Mouse (Mus musculus) kidney, embryonic 14.5 days (tissue): Measurements from ENCODE around the gene Cyp1b1. TPM values are rescaled to one million over a fixed set of nuclear protein-coding genes. Genes with fewer than 3 reads are reported as not detected.

Source experiments
- ATAC-seq: fragments of 200-750 bp; cut with Nextera tagmentation; 2 replicates; pipeline ENCODE4 v1.8.0; 2017; ENCODE audit warnings: moderate number of reproducible peaks, mild to moderate bottlenecking, moderate TSS enrichment, moderate library complexity; ENCODE audit not compliant: low FRiP score, low TSS enrichment
- H3K27ac ChIP-seq: fragments of 300-500 bp; sonication (generic); 2 replicates; pipeline ENCODE4 v1.5.1; 2014; ENCODE audit warnings: low read depth, mild to moderate bottlenecking, low read length, moderate library complexity, mixed read lengths
- H3K27me3 ChIP-seq: fragments of 300-500 bp; sonication (generic); 2 replicates; pipeline ENCODE4 v1.6.1; 2014; ENCODE audit warnings: mild to moderate bottlenecking, low read length; ENCODE audit not compliant: control insufficient read depth, insufficient read depth
- H3K36me3 ChIP-seq: fragments of 300-500 bp; sonication (generic); 2 replicates; pipeline ENCODE4 v1.6.1; 2014; ENCODE audit warnings: low read length, mixed read lengths; ENCODE audit not compliant: control insufficient read depth, insufficient read depth
- H3K4me1 ChIP-seq: fragments of 300-500 bp; sonication (generic); 2 replicates; pipeline ENCODE4 v1.6.1; 2014; ENCODE audit warnings: low read length, mixed read lengths; ENCODE audit not compliant: control insufficient read depth, insufficient read depth
- H3K4me2 ChIP-seq: fragments of 300-500 bp; sonication (generic); replicated peaks from 2 replicates; pipeline ENCODE4 v1.6.1; 2014; ENCODE audit warnings: low read depth, mild to moderate bottlenecking, low read length
- H3K4me3 ChIP-seq: fragments of 300-500 bp; sonication (generic); 2 replicates; pipeline ENCODE4 v1.5.1; 2014; ENCODE audit warnings: mild to moderate bottlenecking, low read length
- H3K9ac ChIP-seq: fragments of 300-500 bp; sonication (generic); 2 replicates; pipeline ENCODE4 v1.6.1; 2014; ENCODE audit warnings: low read depth, mild to moderate bottlenecking, low read length, moderate library complexity
- H3K9me3 ChIP-seq: fragments of 300-500 bp; sonication (generic); 2 replicates; pipeline ENCODE4 v1.6.1; 2016; ENCODE audit warnings: low read length; ENCODE audit not compliant: control insufficient read depth
- WGBS: fragments of 180-500 bp; shearing (Covaris S2); extraction: QIAGEN DNeasy Blood & Tissue Kit; methylation state at CpG from one replicate; pipeline ENCODE4 v1.1.7; 2014; 5-methylcytosine and 5-hydroxymethylcytosine counted together
- polyA plus RNA-seq: library from polyadenylated mRNA; unstranded; fragments of >200 nt; fragmentation: Nextera tagmentation; extraction: Ambion mirVana; gene quantifications from 2 replicates; pipeline ENCODE4 v1.2.1, GENCODE M21; 2014

Cyp1b1 gene
- polyA plus RNA-seq, 1 experiment from 2014 or later = 16.5 TPM

DNA sequence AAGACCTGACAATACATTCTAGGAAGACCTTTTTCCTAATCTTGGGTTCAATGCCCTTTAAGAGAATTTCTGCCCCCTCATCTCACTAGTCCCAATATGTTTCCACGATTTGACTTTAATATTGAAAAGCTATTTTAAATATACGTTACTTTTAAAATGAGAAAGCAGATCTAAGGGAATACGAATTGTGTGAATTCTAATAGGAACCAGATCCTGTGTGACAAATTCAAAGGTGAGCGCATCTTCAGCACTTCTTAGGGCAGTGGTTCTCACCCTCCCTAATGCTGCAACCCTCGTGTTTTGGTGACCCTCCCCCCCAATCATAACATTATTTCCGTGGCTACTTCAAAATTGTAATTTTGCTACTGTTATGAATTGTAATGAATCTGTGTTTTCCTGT, 2.9 kb downstream of the Cyp1b1 start:
- ATAC-seq = no peak
- H3K9me3 ChIP-seq = no peaks in the 10 kb centered on the region
- peaks cover 22% of the 10 kb centered on the region for H3K27me3 ChIP-seq
- no peak overlapping the region for H3K27ac ChIP-seq
- H3K4me2 ChIP-seq = peak overlapping the region; percentile 88
- H3K4me3 ChIP-seq = peak overlapping the region; percentile 49; the same call in 1 of the 2 replicates
- 32% methylated on average over 6 of the region's 6 CpGs for WGBS
- H3K9ac ChIP-seq = no peak overlapping the region; the same call in 1 of the 2 replicates
- peaks cover 13% of the 10 kb centered on the region; the same call in 1 of the 2 replicates for H3K4me1 ChIP-seq
- no peaks in the 10 kb centered on the region for H3K36me3 ChIP-seq

DNA sequence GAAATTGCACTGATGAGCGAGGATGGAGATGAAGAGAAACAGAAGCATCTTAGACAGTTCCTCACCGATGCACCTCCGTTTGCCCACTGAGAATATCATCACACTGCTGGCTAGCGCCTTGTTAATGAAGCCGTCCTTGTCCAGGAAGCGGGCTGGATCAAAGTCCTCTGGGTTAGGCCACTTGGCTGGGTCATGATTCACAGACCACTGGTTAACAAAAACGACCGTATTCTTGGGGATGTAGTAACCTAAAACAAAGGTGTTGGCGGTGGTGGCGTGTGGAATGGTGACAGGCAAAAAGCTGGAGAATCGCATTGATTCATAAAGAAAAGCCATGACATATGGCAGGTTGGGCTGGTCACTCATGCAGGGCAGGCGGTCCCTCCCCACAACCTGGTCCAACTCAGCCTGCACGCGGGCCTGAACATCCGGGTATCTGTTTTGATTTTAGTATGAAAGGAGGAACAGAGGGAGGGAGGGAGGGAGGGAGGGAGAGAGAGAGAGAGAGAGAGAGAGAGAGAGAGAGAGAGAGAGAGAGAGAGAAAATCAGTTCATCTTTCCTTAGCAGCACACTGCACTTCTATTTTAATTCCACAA, 4.5 kb downstream of the Cyp1b1 start:
- 8% methylated on average over 15 of the region's 15 CpGs for WGBS
- no peak overlapping the region; the same call in 1 of the 2 replicates for H3K4me2 ChIP-seq
- H3K36me3 ChIP-seq = no peaks in the 10 kb centered on the region
- H3K27me3 ChIP-seq = peaks cover 22% of the 10 kb centered on the region
- H3K9ac ChIP-seq = no peak overlapping the region
- H3K27ac ChIP-seq = no peak overlapping the region
- H3K4me1 ChIP-seq = peaks cover 12% of the 10 kb centered on the region; the same call in 1 of the 2 replicates
- H3K4me3 ChIP-seq = no peak overlapping the region
- no peaks in the 10 kb centered on the region for H3K9me3 ChIP-seq
- ATAC-seq = no peak

DNA sequence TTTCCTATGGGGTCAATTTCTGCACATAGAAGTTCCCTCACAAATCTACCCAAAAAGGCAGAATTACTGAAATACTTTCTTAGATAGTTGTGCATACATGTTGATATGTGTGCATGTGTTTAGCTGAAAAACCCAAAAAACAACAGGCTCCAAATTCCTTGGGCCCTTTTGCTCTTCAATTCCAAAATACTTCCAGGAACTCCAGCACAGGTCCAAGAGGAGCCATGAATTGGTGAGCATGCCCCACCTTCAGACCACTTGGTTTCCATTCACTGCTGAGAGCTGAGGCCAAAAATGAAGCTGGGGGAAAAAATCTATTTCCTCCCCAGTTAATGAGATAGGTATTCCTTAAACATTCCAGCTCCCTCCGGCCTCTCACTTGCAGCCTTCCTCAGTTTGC, 5.1 kb downstream of the Cyp1b1 start:
- H3K27me3 ChIP-seq = peaks cover 22% of the 10 kb centered on the region
- no peaks in the 10 kb centered on the region for H3K36me3 ChIP-seq
- WGBS = 42% methylated on average over 1 of the region's 1 CpGs
- ATAC-seq = no peak
- H3K9me3 ChIP-seq = no peaks in the 10 kb centered on the region
- no peak overlapping the region for H3K9ac ChIP-seq
- no peak overlapping the region for H3K27ac ChIP-seq
- no peak overlapping the region for H3K4me2 ChIP-seq
- H3K4me3 ChIP-seq = no peak overlapping the region
- peaks cover 9% of the 10 kb centered on the region; the same call in 1 of the 2 replicates for H3K4me1 ChIP-seq

DNA sequence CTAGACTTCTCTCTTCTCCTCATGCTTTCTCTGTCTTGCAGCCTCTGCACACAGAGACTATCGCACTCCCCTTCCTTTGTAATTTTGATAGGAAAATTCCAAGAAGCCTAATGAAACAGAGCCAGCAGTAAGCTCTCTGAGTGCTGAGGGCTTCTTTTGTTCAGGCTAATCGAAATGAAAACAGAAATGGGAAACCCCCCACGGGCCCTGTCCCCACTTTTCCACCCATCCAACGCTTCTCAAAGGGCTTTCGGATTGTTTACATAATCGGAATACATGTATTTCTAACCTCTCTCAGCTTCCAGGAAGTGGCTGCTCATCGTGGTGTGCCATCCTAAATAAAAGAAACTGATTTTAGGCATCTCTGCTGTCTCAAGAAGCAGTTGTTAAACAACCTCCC, 6.7 kb downstream of the Cyp1b1 start:
- H3K9ac ChIP-seq = no peak overlapping the region
- peaks cover 3% of the 10 kb centered on the region; the same call in 1 of the 2 replicates for H3K4me1 ChIP-seq
- no peak for ATAC-seq
- no peak overlapping the region for H3K4me3 ChIP-seq
- 23% methylated on average over 7 of the region's 7 CpGs for WGBS
- no peaks in the 10 kb centered on the region for H3K36me3 ChIP-seq
- peaks cover 11% of the 10 kb centered on the region for H3K27me3 ChIP-seq
- no peak overlapping the region for H3K4me2 ChIP-seq
- H3K27ac ChIP-seq = no peak overlapping the region
- H3K9me3 ChIP-seq = no peaks in the 10 kb centered on the region

DNA sequence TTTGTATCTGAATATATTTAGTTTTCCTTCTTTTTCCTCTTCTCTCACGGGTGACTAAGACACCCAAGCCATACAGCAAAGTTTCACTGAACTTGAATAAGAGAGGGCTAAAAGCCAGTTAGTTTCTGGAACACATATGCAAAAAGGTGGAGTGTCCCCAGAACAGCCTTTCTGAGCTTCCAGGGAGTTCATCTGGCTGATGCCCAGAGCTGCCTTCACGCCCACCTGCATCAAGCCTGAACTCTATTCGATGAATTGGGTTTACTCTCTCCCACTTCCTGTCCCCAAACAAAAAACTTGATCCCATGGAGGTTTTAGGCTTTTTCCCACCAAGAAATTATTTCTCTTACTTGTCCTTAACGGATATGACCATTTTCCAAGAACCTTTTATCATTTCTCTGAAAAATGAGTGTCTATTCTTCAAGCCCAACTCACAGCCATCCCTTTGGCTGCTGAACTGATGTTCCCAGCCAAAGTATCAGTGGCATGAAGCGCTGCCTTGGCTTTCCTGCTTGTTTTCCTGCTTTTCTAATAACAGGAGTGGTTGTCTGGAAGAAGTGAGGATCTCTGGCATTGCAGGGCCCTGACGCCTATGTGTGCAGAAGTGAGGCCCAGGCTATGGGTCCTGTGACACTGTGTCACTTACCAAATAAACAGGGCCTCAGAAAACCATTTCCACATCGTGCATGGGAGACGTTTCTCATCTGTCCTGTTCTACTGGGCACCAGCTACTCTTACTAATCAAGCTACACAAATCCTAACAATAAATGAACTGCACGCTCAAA, 9.0 kb downstream of the Cyp1b1 start:
- no peaks in the 10 kb centered on the region for H3K27me3 ChIP-seq
- no peaks in the 10 kb centered on the region for H3K4me1 ChIP-seq
- no peaks in the 10 kb centered on the region for H3K9me3 ChIP-seq
- H3K4me2 ChIP-seq = no peak overlapping the region
- no peak overlapping the region for H3K27ac ChIP-seq
- no peak overlapping the region for H3K9ac ChIP-seq
- WGBS = 71% methylated on average over 9 of the region's 9 CpGs
- no peak overlapping the region for H3K4me3 ChIP-seq
- H3K36me3 ChIP-seq = no peaks in the 10 kb centered on the region
- ATAC-seq = no peak

DNA sequence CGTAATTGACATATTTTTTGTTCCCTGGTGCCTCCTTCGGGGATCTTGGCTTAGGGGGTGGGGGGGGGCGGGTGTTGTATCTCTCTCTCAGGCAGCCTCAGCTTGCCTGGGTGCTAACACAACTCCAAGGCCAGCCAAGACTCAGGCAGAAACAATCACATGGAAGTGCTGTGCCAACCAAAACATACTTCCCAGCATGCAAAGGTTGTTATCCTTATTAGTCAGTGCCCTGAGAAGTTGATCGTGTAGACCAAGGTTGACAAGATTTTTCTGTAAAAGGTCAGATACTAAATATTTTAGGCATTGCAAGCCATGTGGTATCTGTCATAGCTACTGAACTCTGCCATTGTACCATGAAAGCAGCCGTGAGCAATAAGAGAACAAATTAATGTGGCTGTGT, 14.0 kb downstream of the Cyp1b1 start:
- Histone ChIP-seq H3K4me2 (no peak overlapping the region), H3K9me3 (no peaks in the 10 kb centered on the region), H3K4me1 (no peaks in the 10 kb centered on the region), H3K9ac (no peak overlapping the region), H3K4me3 (no peak overlapping the region), H3K27ac (no peak overlapping the region), H3K27me3 (no peaks in the 10 kb centered on the region), H3K36me3 (no peaks in the 10 kb centered on the region)
- no peak for ATAC-seq
- WGBS = 68% methylated on average over 5 of the region's 5 CpGs

DNA sequence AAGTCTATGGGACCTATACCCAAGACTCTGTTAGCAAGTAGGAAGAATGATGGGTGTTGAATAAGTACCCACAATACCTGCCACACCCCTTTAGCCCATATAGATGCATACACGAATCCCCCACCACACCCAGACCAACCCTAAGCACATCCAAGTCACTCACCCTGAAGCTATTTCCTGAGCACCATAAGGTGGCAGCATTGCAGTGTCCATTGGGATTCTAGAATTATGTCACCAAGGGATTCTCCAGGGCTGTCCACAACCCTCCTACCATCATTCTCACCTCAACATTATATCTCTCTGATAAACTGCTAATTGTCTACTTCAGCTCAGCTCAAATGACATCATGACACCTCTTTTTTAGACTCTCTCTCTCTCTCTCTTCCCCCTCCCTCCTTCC, 15.7 kb downstream of the Cyp1b1 start:
- H3K27me3 ChIP-seq = no peaks in the 10 kb centered on the region
- 40% methylated on average over 1 of the region's 1 CpGs for WGBS
- no peaks in the 10 kb centered on the region for H3K4me1 ChIP-seq
- no peaks in the 10 kb centered on the region for H3K36me3 ChIP-seq
- ATAC-seq = peak; percentile 76; the same call in 1 of the 2 replicates
- H3K9me3 ChIP-seq = no peaks in the 10 kb centered on the region
- no peak overlapping the region for H3K4me2 ChIP-seq
- no peak overlapping the region for H3K9ac ChIP-seq
- no peak overlapping the region for H3K27ac ChIP-seq
- H3K4me3 ChIP-seq = no peak overlapping the region

DNA sequence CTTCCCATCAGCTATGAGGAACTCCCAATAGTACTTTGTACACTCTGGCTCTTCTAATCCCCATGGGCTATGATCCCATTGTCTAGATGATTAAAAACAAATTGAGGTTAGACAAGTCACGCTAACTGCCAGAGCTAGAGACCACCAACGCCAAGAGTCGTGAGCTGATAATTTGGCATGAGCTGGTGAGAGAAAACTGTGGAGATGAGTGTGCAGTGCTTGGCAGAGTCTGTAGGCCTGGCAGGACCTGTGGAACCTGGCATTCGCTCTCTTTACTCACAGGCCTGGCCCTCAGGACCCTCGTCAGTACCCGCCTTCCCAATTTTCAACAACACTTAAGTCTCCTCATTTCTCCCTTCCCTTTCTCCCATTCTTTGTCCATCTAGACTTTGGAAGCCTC, 19.3 kb downstream of the Cyp1b1 start:
- Histone ChIP-seq H3K9me3 (no peaks in the 10 kb centered on the region), H3K27me3 (no peaks in the 10 kb centered on the region), H3K4me3 (no peak overlapping the region), H3K9ac (no peak overlapping the region), H3K4me1 (no peaks in the 10 kb centered on the region), H3K27ac (no peak overlapping the region), H3K4me2 (no peak overlapping the region), H3K36me3 (no peaks in the 10 kb centered on the region)
- no peak for ATAC-seq
- WGBS = 90% methylated on average over 6 of the region's 6 CpGs

DNA sequence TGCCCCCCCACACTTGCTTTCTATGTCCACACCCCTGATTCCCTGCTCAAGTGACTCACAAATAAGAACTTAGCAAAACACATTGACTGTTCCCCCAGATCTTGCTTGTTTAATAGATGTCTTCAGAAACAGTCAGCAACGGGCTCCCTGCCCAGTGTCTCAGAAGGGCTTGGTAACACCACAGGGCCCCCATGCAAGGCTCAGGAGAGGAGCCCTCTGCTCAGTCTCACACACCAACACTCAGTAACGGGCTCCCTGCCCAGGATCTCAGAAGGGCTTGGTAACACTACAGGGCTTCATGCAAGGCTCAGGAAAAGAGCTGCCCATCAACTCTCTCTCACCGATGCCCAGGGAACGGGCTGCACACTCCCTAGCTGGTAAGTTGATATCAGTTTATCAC, 19.8 kb downstream of the Cyp1b1 start:
- Histone ChIP-seq H3K27ac (no peak overlapping the region), H3K27me3 (no peaks in the 10 kb centered on the region), H3K9ac (no peak overlapping the region), H3K36me3 (no peaks in the 10 kb centered on the region), H3K4me3 (no peak overlapping the region), H3K4me1 (no peaks in the 10 kb centered on the region), H3K9me3 (no peaks in the 10 kb centered on the region), H3K4me2 (no peak overlapping the region)
- 89% methylated on average over 4 of the region's 4 CpGs for WGBS
- ATAC-seq = no peak
